Mouse (Mus musculus): ENCODE results near the gene Ccnf. TPM values are rescaled to one million over a fixed set of nuclear protein-coding genes. Genes with fewer than 3 reads are reported as not detected.

Ccnf gene
- total RNA-seq, 2 experiments from 2014 or later = 16.1 to 42.2 TPM

GRCm38 (mm10) chr17:24205284-24205888, 45.9 kb downstream of the Ccnf start, which contains the start of gene Tbc1d24:
Tbc1d24 (minus strand) TSS chr17:24205562.
- ATAC-seq (replicated peaks; ENCODE audit: low FRiP score, poor library complexity, severe bottlenecking) = peak; percentile 48

- ATAC-seq (replicated peaks; ENCODE audit: low FRiP score, poor library complexity, severe bottlenecking) = no peak
These were observed 46.4 kb downstream of the Ccnf start for GRCm38 (mm10) chr17:24204846-24205245.

GRCm38 (mm10) chr17:24203611-24204534, 47.4 kb downstream of the Ccnf start:
- ATAC-seq (replicated peaks; ENCODE audit: low FRiP score, poor library complexity, severe bottlenecking) = no peak

- ATAC-seq (replicated peaks; ENCODE audit: low FRiP score, poor library complexity, severe bottlenecking) = peak; percentile 30
These were observed 48.2 kb downstream of the Ccnf start for GRCm38 (mm10) chr17:24203068-24203467.

- no peak for ATAC-seq (replicated peaks; ENCODE audit: low FRiP score, poor library complexity, severe bottlenecking)
These were observed 50.2 kb downstream of the Ccnf start for GRCm38 (mm10) chr17:24201092-24201491.

GRCm38 (mm10) chr17:24199741-24200140, 51.5 kb downstream of the Ccnf start:
- ATAC-seq (replicated peaks; ENCODE audit: low FRiP score, poor library complexity, severe bottlenecking) = no peak

- ATAC-seq (replicated peaks; ENCODE audit: low FRiP score, poor library complexity, severe bottlenecking) = no peak
These were observed 52.0 kb downstream of the Ccnf start for GRCm38 (mm10) chr17:24199252-24199651.

GRCm38 (mm10) chr17:24197032-24197824, 54.1 kb downstream of the Ccnf start:
- no peak for ATAC-seq (replicated peaks; ENCODE audit: low FRiP score, poor library complexity, severe bottlenecking)

- ATAC-seq (replicated peaks; ENCODE audit: low FRiP score, poor library complexity, severe bottlenecking) = no peak
These were observed 55.9 kb downstream of the Ccnf start for GRCm38 (mm10) chr17:24195349-24195748.

GRCm38 (mm10) chr17:24193769-24194168, 57.5 kb downstream of the Ccnf start:
- peak; percentile 83 for ATAC-seq (replicated peaks; ENCODE audit: low FRiP score, poor library complexity, severe bottlenecking)

GRCm38 (mm10) chr17:24193268-24193667, 58.0 kb downstream of the Ccnf start:
- no peak for ATAC-seq (replicated peaks; ENCODE audit: low FRiP score, poor library complexity, severe bottlenecking)

GRCm38 (mm10) chr17:24192848-24193247, 58.4 kb downstream of the Ccnf start:
- ATAC-seq (replicated peaks; ENCODE audit: low FRiP score, poor library complexity, severe bottlenecking) = no peak

- ATAC-seq (replicated peaks; ENCODE audit: low FRiP score, poor library complexity, severe bottlenecking) = no peak
These were observed 59.8 kb downstream of the Ccnf start for GRCm38 (mm10) chr17:24191481-24191880.

GRCm38 (mm10) chr17:24190934-24191333, 60.4 kb downstream of the Ccnf start:
- ATAC-seq (replicated peaks; ENCODE audit: low FRiP score, poor library complexity, severe bottlenecking) = no peak

GRCm38 (mm10) chr17:24174259-24174658, 77.0 kb downstream of the Ccnf start:
- no peak for ATAC-seq (replicated peaks; ENCODE audit: low FRiP score, poor library complexity, severe bottlenecking)

GRCm38 (mm10) chr17:24173423-24173822, 77.9 kb downstream of the Ccnf start:
- peak; percentile 55 for ATAC-seq (replicated peaks; ENCODE audit: low FRiP score, poor library complexity, severe bottlenecking)

Data from erythroblast, adult 5-6 weeks (primary cell).